Comparison of ENCODE assay signal across 8 mouse cellular contexts in genomic region chr2:92433578-92434374, GRCm38 (mm10). TPM values are rescaled to one million over a fixed set of nuclear protein-coding genes. Genes with fewer than 3 reads are reported as not detected.
DNase-seq lines count a peak whose midpoint lies in the region; ATAC-seq and TF ChIP-seq lines count a peak whose summit lies in the region.

TSS of gene Cry2 (minus strand) at chr2:92434043.

- no peak for TF ChIP-seq CTCF in Patski (IDR thresholded peaks at IDR 0.05)

- POLR2A ChIA-PET in Patski (lab: Charles Lee): interaction anchor here (0.8 to 3.1 kb wide), 3 partner anchors 45 to 60 kb away, joined by 5 to 18 read pairs (median 6); partner anchors contain the start of genes Large2 and Pex16

- ATAC-seq in Patski: peak; percentile 83
- ATAC-seq in hindbrain, embryonic 13.5 days (ENCODE audit: low FRiP score): peak; percentile 96

- no peaks in the 10 kb centered on the region for H3K27me3 ChIP-seq in Patski
- 0 out of 2 replicates have a peak, but pooled peaks cover 5% of the 10 kb centered on the region for H3K27me3 ChIP-seq in hindbrain, embryonic 13.5 days

- no peaks in the 10 kb centered on the region for H3K9me3 ChIP-seq in hindbrain, embryonic 13.5 days

- peaks cover 55% of the 10 kb centered on the region for H3K4me1 ChIP-seq in hindbrain, embryonic 13.5 days (replicated peaks)

- H3K4me3 ChIP-seq in hindbrain, embryonic 13.5 days: peak within 1 kb of the TSS; percentile 89

- CTCF ChIA-PET in Patski (lab: Charles Lee): interaction anchor here (1.3 to 1.9 kb wide), 3 partner anchors 12 to 59 kb away, joined by 3 to 4 read pairs (median 3); partner anchors contain the start of gene Large2

- in situ Hi-C loops in Patski (cut with MboI; ENCODE audit: low pct_unique_long_range_greater_than_20kb): loop anchor here (5.0 to 25.0 kb wide), 2 partner anchors 56 to 446 kb away; partner anchors contain the start of gene Dgkz

- peak; percentile 83 for DNase-seq in Patski (ENCODE audit: low read depth, low spot score)
- peak; percentile 99 for DNase-seq in cerebellum, postnatal 14 days
- DNase-seq in frontal cortex, postnatal 14 days (ENCODE audit: low spot score in 2 of 2): peak; percentile 98 to 99
- peak; percentile 91 to 95 for DNase-seq in layer of hippocampus, postnatal 25 days (ENCODE audit: extremely low spot score in 1 of 2, low spot score in 1 of 2)
- peak; percentile 99 for DNase-seq in lung, postnatal 25 days (ENCODE audit: low spot score)
- DNase-seq in retina, embryonic 14.5 days (ENCODE audit: low spot score): peak; percentile 99
- peak; percentile 97 for DNase-seq in thymus, postnatal 4 days

- H3K36me3 ChIP-seq in hindbrain, embryonic 13.5 days: no peaks in the 10 kb centered on the region

- H3K9ac ChIP-seq in hindbrain, embryonic 13.5 days: peak within 1 kb of the TSS; percentile 91

- H3K27ac ChIP-seq in hindbrain, embryonic 13.5 days: peak within 1 kb of the TSS; percentile 93

- peak within 1 kb of the TSS; percentile 94 for H3K4me2 ChIP-seq in hindbrain, embryonic 13.5 days

- under 1% methylated on average over 76 of the region's 76 CpGs for WGBS in hindbrain, embryonic 13.5 days

RNA-seq across cellular contexts. Expression of gene Cry2, which starts in this region (rescaled TPM):
- polyA plus RNA-seq in Patski (2021): 16.7 TPM
- 36.8 and 38.5 TPM in 2 replicates for polyA plus RNA-seq in hindbrain, embryonic 13.5 days (2015; fragmentation: Nextera tagmentation; extraction: Ambion mirVana)
- 100 to 1,000 TPM in 1 of 2 experiments, 10 to 100 TPM in 1; 85.6 to 106 TPM for total RNA-seq in layer of hippocampus, postnatal 25 days (2021)

Comparison
In these comparisons a context has a peak if more than half of its experiments do, and no peak if none do; other contexts are left out.
1. Peak in every context shown above with its lines: DNase-seq, ATAC-seq, H3K4me3 ChIP-seq and H3K27ac ChIP-seq.